Mouse (Mus musculus) lung, embryonic 15.5 days (tissue): ENCODE results near the gene Prrc2c. TPM values are rescaled to one million over a fixed set of nuclear protein-coding genes. Genes with fewer than 3 reads are reported as not detected.

Experiments used
- ATAC-seq: fragments of 200-750 bp; cut with Nextera tagmentation; 2 replicates; pipeline ENCODE4 v1.8.0; 2017; ENCODE audit warnings: moderate number of reproducible peaks, borderline replicate concordance; ENCODE audit not compliant: low FRiP score, low TSS enrichment; ENCODE audit errors: extremely low read depth
- H3K27ac ChIP-seq: fragments of 300-500 bp; sonication (generic); 2 replicates; pipeline ENCODE4 v1.5.1; 2015; ENCODE audit warnings: moderate library complexity, mild to moderate bottlenecking, inconsistent platforms
- H3K27me3 ChIP-seq: fragments of 300-500 bp; sonication (generic); 2 replicates; pipeline ENCODE4 v1.6.1; 2015; ENCODE audit warnings: inconsistent platforms
- H3K36me3 ChIP-seq: fragments of 300-500 bp; sonication (generic); 2 replicates; pipeline ENCODE4 v1.6.1; 2015; ENCODE audit warnings: inconsistent platforms
- H3K4me1 ChIP-seq: fragments of 300-500 bp; sonication (generic); 2 replicates; pipeline ENCODE4 v1.6.1; 2015; ENCODE audit warnings: inconsistent platforms
- H3K4me2 ChIP-seq: fragments of 300-500 bp; sonication (generic); 2 replicates; pipeline ENCODE4 v1.6.1; 2015; ENCODE audit warnings: inconsistent platforms, mild to moderate bottlenecking, moderate library complexity
- H3K4me3 ChIP-seq: fragments of 300-500 bp; sonication (generic); 2 replicates; pipeline ENCODE4 v1.5.1; 2015; ENCODE audit warnings: mild to moderate bottlenecking, inconsistent platforms
- H3K9ac ChIP-seq: fragments of 300-500 bp; sonication (generic); 2 replicates; pipeline ENCODE4 v1.6.1; 2015; ENCODE audit warnings: inconsistent platforms
- H3K9me3 ChIP-seq: fragments of 300-500 bp; sonication (generic); 2 replicates; pipeline ENCODE4 v1.6.1; 2016; ENCODE audit warnings: inconsistent platforms
- WGBS: fragments of 180-500 bp; shearing (Covaris S2); methylation state at CpG from one replicate; pipeline ENCODE4 v1.1.7; 2015; 5-methylcytosine and 5-hydroxymethylcytosine counted together
- polyA plus RNA-seq: library from polyadenylated mRNA; unstranded; fragments of >200 nt; fragmentation: Nextera tagmentation; extraction: Ambion mirVana; gene quantifications from 2 replicates; pipeline ENCODE4 v1.2.1, GENCODE M21; 2015

The Prrc2c gene
- polyA plus RNA-seq, 1 experiment from 2014 or later, result 140 TPM

DNA sequence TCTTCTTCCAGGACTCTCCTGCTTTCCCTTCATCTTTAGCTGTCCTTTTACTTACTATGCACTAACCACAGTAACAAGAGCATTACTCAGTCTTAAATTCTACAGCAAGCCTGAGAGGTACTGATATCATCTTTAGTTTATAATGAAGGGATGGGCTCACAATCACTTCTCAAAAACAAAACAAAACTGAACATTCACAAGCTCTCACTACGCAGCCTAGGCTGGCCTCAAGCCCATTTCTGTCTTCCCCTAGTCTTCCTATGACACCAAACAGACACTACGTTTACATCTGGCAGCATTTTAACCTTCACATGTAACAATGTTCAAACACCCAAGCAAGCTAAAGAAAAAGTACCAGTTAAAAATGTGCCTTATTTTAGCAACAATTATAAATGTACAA lies 1.9 kb downstream of the Prrc2c start:
- WGBS, result 13% methylated on average over 2 of the region's 2 CpGs
- no peak for ATAC-seq
- Histone ChIP-seq H3K36me3 (no peaks in the 10 kb centered on the region), H3K4me2 (peak overlapping the region; percentile 81), H3K4me3 (peak overlapping the region; percentile 80), H3K27me3 (no peaks in the 10 kb centered on the region), H3K9me3 (no peaks in the 10 kb centered on the region), H3K27ac (no peak overlapping the region), H3K4me1 (peaks cover 34% of the 10 kb centered on the region), H3K9ac (peak overlapping the region; percentile 95)

DNA sequence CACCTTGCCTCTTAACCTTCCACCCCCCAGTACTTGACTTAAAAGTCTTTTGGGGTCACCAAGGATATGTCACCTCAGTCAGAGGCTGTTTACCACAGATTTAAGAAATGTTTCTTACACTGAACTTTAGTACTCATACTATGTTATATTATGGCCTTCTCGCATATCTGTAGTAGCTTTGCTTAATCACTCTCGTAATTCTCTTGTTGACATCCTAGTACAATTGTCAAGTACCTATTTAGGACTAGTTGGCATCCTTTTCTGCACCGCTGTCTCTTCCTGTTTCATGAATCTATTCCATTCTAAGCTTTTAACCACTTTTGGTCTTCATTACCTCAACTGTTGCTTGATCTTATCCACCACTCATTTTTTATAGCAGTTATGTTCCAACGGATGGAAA lies 5.3 kb downstream of the Prrc2c start:
- Histone ChIP-seq H3K27me3 (no peaks in the 10 kb centered on the region), H3K9ac (no peak overlapping the region), H3K27ac (no peak overlapping the region), H3K9me3 (no peaks in the 10 kb centered on the region), H3K4me2 (no peak overlapping the region), H3K4me1 (peaks cover 34% of the 10 kb centered on the region), H3K36me3 (no peaks in the 10 kb centered on the region), H3K4me3 (no peak overlapping the region)
- no peak for ATAC-seq
- WGBS, result 68% methylated on average over 4 of the region's 4 CpGs

DNA sequence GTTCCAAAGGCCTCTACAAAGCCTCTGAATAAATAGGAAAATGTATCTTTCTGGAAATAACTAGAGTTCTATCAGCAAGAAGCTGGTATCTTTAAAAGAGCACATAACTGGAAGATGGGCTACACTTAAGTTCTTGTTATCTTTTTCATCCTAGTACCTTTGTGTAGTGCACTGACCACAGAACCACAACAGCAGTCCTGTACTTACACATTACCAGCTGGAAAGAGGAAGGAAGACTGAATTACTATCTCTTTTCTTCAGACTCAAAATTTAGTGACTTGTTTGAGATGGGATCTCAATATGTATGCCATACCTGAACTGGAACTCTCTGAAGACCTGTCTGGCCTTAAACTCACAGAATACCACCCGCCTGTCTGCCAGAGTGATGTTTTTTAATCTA lies 6.1 kb downstream of the Prrc2c start:
- ATAC-seq, result no peak
- 61% methylated on average over 1 of the region's 1 CpGs for WGBS
- Histone ChIP-seq H3K4me3 (no peak overlapping the region), H3K27ac (no peak overlapping the region), H3K9me3 (no peaks in the 10 kb centered on the region), H3K27me3 (no peaks in the 10 kb centered on the region), H3K36me3 (no peaks in the 10 kb centered on the region), H3K4me1 (peaks cover 34% of the 10 kb centered on the region), H3K9ac (no peak overlapping the region), H3K4me2 (no peak overlapping the region)

DNA sequence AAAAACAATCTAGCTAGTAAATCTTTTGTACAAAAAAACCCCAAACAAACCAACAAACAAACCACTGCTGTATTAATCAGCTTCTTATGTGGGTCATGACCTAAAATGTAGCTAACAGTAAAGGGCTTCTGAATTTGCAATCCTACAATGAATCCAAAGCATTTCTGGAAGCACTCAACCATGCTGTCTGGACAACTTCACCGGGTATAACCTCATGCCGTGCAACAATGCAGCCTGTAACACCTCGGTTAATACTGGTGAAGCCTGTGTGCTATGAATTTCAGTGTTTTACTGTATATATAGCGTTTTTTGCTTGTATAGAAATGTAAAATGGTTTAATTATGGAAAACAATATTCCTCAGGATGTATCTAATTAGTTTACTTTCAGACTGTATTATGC lies 8.3 kb downstream of the Prrc2c start:
- no peaks in the 10 kb centered on the region for H3K27me3 ChIP-seq
- no peaks in the 10 kb centered on the region for H3K36me3 ChIP-seq
- H3K27ac ChIP-seq, result no peak overlapping the region
- 86% methylated on average over 4 of the region's 4 CpGs for WGBS
- H3K9me3 ChIP-seq, result no peaks in the 10 kb centered on the region
- H3K9ac ChIP-seq, result no peak overlapping the region
- H3K4me1 ChIP-seq, result peaks cover 14% of the 10 kb centered on the region
- H3K4me3 ChIP-seq, result no peak overlapping the region
- H3K4me2 ChIP-seq, result no peak overlapping the region
- ATAC-seq, result no peak

DNA sequence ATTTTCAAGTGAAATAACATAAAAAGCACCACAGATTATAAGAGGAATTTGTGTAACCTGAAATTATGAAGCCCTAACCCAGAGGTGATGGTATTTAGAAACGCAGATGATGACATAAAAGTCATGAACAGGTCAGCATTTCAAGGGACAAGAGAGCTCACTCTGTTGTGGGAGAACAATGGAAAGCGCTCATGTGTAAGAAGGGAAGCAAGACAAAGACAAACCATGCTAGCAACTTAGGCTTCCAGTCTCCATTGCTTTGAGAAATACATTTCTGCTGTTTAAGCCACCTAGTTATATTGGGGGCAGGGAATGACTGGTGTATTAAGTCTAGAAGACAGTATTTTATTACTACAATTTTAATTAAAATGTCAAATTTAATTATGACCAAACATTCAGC lies 10.9 kb downstream of the Prrc2c start:
- Histone ChIP-seq H3K9ac (no peak overlapping the region), H3K4me3 (no peak overlapping the region), H3K4me1 (no peaks in the 10 kb centered on the region), H3K36me3 (no peaks in the 10 kb centered on the region; the same call in 1 of the 2 replicates), H3K27me3 (no peaks in the 10 kb centered on the region), H3K9me3 (no peaks in the 10 kb centered on the region), H3K4me2 (no peak overlapping the region), H3K27ac (no peak overlapping the region)
- 83% methylated on average over 2 of the region's 2 CpGs for WGBS
- ATAC-seq, result no peak

DNA sequence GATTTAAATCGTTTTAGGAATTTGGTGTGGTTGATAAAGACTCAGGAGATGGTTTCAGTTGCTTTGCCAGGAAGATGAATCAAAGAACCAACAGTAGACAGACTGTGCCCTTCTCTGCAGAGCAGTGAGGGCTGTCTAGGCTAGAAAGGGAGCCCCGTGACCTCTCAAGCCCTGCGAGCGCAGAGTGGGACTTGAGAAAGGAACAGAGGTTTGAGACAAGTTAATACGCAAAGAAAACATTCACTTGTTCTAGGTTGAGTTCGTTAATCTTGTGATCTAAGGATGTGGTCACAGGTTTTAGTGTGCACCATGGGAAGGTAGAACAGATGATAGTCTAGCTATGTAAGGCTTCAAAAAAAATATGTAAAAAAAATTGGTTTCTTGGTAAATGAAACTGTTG lies 12.4 kb downstream of the Prrc2c start:
- peaks cover 9% of the 10 kb centered on the region for H3K36me3 ChIP-seq
- no peak overlapping the region for H3K9ac ChIP-seq
- H3K4me1 ChIP-seq, result no peaks in the 10 kb centered on the region
- no peak for ATAC-seq
- no peaks in the 10 kb centered on the region for H3K27me3 ChIP-seq
- no peaks in the 10 kb centered on the region for H3K9me3 ChIP-seq
- no peak overlapping the region for H3K4me3 ChIP-seq
- no peak overlapping the region for H3K27ac ChIP-seq
- H3K4me2 ChIP-seq, result no peak overlapping the region
- 85% methylated on average over 6 of the region's 6 CpGs for WGBS

DNA sequence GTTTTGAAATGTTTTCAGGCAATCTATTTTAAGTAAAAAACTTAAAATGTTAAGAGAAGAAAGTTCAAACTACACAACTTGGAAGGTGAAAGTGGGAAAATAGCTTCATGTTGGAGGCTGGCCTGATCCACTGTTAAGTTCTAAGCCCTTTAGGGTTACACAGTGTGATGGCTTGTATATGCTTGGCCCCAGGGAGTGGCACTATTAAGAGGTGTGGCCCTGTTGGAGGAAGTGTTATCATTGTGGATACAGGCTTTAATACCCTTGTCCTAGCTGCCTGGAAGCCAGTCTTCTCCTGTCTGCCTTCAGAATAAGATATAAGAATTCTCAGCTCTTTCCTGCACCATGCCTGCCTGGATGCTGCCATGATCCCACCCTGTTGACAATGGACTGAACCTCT lies 16.7 kb downstream of the Prrc2c start:
- Histone ChIP-seq H3K4me1 (no peaks in the 10 kb centered on the region), H3K27me3 (no peaks in the 10 kb centered on the region), H3K4me2 (no peak overlapping the region), H3K4me3 (no peak overlapping the region), H3K9ac (no peak overlapping the region), H3K36me3 (peaks cover 35% of the 10 kb centered on the region), H3K27ac (no peak overlapping the region), H3K9me3 (no peaks in the 10 kb centered on the region)
- ATAC-seq, result no peak

DNA sequence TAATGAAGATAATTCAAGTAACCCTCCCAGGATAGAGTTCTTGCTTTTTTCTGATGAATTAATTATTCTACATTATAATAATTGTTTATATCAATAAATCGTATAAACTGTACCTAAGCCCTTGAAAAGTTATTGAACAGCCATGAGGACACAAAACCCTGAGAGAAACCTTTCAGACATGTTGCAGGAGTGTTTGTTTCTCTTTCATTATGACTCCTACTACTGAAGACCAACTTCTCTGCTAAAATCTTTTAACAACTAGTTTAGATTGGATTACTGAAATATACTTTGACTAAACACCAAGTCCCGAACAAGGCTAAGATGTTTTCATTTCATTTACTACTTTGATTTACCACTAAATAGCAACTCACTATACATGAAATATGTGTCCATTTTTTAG lies 19.7 kb downstream of the Prrc2c start:
- H3K36me3 ChIP-seq, result peaks cover 58% of the 10 kb centered on the region
- H3K9me3 ChIP-seq, result no peaks in the 10 kb centered on the region
- no peaks in the 10 kb centered on the region for H3K4me1 ChIP-seq
- no peak overlapping the region for H3K4me2 ChIP-seq
- H3K27me3 ChIP-seq, result no peaks in the 10 kb centered on the region
- no peak for ATAC-seq
- H3K4me3 ChIP-seq, result no peak overlapping the region
- H3K9ac ChIP-seq, result no peak overlapping the region
- 92% methylated on average over 2 of the region's 2 CpGs for whole genome bisulfite sequencing
- no peak overlapping the region for H3K27ac ChIP-seq

DNA sequence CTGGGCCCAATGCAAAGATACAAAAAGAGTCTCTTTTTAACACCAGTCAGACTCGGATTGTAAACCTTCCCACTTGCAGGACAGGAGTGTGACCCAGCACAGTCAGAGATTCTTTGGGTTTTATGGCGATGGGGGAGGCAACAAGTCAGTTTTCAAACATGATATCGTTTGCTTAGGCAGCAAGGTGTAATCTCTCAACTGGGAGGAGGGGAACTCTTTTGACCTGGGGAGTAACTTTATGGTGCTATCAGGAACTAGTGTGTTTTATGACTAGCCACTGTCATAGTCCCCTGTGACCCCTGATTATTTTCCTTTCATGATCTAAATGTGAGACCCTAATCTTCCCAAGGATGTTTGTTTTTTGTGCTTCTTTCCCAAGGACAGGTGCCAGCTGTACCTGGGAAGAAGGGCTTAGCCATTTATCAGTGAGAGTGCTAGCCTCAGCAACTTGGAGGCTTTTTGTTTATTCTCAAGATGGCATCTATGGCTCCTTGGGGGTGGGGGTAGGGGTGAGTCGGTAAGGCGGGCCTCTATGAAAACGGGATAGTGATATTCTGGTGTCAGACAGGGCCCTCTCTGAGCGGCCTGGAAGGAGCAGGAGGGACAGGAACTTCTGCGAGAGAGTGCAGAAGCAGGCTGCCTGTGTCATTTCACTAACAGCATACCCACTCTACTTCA lies 39.8 kb downstream of the Prrc2c start:
- H3K27me3 ChIP-seq, result no peaks in the 10 kb centered on the region
- H3K4me3 ChIP-seq, result no peak overlapping the region
- WGBS, result 69% methylated on average over 8 of the region's 8 CpGs
- H3K36me3 ChIP-seq, result peaks cover 72% of the 10 kb centered on the region
- no peaks in the 10 kb centered on the region for H3K4me1 ChIP-seq
- no peak overlapping the region for H3K4me2 ChIP-seq
- no peak overlapping the region for H3K9ac ChIP-seq
- no peak overlapping the region for H3K27ac ChIP-seq
- H3K9me3 ChIP-seq, result no peaks in the 10 kb centered on the region
- ATAC-seq, result no peak

DNA sequence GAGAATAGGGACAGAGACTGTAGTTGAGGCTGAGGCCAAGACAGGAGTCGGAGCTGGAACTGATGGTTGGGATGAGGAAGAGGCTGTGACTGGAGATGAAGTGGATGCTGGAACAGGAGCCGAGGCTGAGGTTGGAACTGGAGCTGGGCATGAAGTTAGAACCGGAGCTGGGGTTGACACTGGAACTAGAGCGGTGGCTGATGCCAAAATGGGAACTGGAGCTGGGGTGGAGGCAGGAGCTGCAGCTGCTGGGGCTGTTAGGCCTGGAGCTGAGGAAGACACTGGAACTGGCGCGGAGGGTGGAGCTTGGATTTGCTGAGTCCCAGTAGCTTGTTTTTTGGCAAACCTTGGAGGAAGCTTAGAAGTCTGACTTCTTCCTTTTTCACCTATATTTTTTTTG lies 42.5 kb downstream of the Prrc2c start:
- no peak overlapping the region for H3K4me2 ChIP-seq
- no peak overlapping the region for H3K27ac ChIP-seq
- peaks cover 73% of the 10 kb centered on the region for H3K36me3 ChIP-seq
- no peaks in the 10 kb centered on the region for H3K4me1 ChIP-seq
- H3K4me3 ChIP-seq, result no peak overlapping the region
- no peak overlapping the region for H3K9ac ChIP-seq
- 93% methylated on average over 6 of the region's 6 CpGs for WGBS
- no peaks in the 10 kb centered on the region for H3K9me3 ChIP-seq
- H3K27me3 ChIP-seq, result no peaks in the 10 kb centered on the region
- no peak for ATAC-seq

DNA sequence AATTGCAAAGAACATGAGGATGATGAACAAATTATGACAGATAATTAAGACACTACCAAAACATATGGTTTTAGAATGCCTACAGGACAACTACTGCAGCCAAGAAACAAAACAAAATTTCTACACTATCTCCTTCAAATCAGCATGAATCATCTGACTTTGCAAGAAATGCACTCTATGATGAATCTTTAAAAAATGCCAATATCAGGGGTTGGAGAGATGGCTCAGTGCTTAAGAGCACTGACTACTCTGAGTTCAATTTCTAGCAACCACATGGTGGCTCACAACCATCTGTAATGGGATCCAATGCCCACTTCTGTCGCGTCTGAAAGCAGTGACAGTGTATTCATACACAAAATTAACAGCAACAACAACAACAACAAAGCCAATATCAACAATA lies 46.6 kb downstream of the Prrc2c start:
- WGBS, result 83% methylated on average over 2 of the region's 2 CpGs
- no peaks in the 10 kb centered on the region for H3K27me3 ChIP-seq
- H3K27ac ChIP-seq, result no peak overlapping the region
- H3K4me1 ChIP-seq, result no peaks in the 10 kb centered on the region
- H3K9me3 ChIP-seq, result no peaks in the 10 kb centered on the region
- no peak overlapping the region for H3K9ac ChIP-seq
- no peak overlapping the region for H3K4me3 ChIP-seq
- ATAC-seq, result no peak
- H3K36me3 ChIP-seq, result peaks cover 86% of the 10 kb centered on the region
- no peak overlapping the region for H3K4me2 ChIP-seq

DNA sequence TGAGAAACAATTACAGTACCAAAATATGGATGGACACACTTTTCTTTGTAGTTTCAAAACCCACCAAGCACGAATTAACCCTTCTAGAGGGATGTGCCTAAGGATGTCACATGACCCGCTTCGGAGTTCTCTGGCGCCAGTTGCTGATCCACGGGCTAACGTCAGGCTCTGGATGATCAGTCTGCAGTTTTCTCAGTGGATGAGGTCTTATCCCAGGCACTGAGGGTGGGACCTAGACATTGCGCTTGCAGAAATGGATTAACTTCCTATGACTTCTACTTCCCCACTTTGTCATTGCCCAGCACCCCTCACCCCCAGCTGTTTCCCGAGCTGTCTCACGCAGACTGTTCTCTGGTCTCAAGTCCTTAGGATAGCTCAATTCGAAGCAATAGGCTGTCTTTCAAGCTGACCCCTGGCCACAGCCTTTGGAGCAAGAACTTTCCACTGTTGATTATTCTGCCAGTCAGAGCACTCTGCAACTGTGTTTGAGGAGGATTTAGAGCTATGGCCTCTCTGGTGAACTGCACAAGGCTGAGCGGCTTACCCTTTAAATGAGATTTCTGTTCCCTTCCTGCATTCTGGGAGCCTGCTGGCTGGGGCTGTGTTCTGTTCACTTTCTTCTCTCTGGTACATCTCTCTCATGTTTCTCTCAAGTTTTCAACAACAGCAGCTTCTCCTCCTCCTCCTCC lies 74.7 kb downstream of the Prrc2c start:
- 0 out of 2 replicates have a peak, but pooled peaks cover 5% of the 10 kb centered on the region for H3K4me1 ChIP-seq
- 2% methylated on average over 11 of the region's 11 CpGs for WGBS

More for the DNA sequence above, 74.7 kb downstream of the Prrc2c start:
- peak overlapping the region; percentile 36 for H3K4me3 ChIP-seq
- peak overlapping the region; percentile 36 for H3K9ac ChIP-seq
- no peaks in the 10 kb centered on the region for H3K27me3 ChIP-seq
- no peak overlapping the region for H3K27ac ChIP-seq
- peak; percentile 83 for ATAC-seq
- no peaks in the 10 kb centered on the region for H3K9me3 ChIP-seq
- peaks cover 10% of the 10 kb centered on the region for H3K36me3 ChIP-seq
- H3K4me2 ChIP-seq, result peak overlapping the region; percentile 61
